Mouse (Mus musculus) liver, embryonic 11.5 days (tissue): ENCODE data around the gene Gm3047. TPM values are rescaled to one million over a fixed set of nuclear protein-coding genes. Genes with fewer than 3 reads are reported as not detected.
"Not testable (repeated sequence)": the region's sequence is repeated elsewhere in the genome, so short reads cannot be mapped to it uniquely, and the experiment has no call there.

ENCODE experiments used
- ATAC-seq: fragments of 200-750 bp; cut with Nextera tagmentation; replicated peaks from 2 replicates; pipeline ENCODE4 v1.8.0; 2017; ENCODE audit warnings: moderate number of reproducible peaks, mild to moderate bottlenecking, moderate TSS enrichment, moderate library complexity; ENCODE audit not compliant: low FRiP score
- DNase-seq: peaks from one replicate; pipeline ENCODE4 v3.0.0-alpha.2; 2017; ENCODE audit warnings: low spot score
- H3K27ac ChIP-seq: fragments of 300-500 bp; sonication (generic); 2 replicates; pipeline ENCODE4 v1.5.1; 2014; ENCODE audit warnings: mild to moderate bottlenecking, low read depth, low read length, control low read depth
- H3K27me3 ChIP-seq: fragments of 300-500 bp; sonication (generic); replicated peaks from 2 replicates; pipeline ENCODE4 v1.6.1; 2014; ENCODE audit warnings: low read length, mixed read lengths; ENCODE audit not compliant: control insufficient read depth, insufficient read depth
- H3K36me3 ChIP-seq: fragments of 300-500 bp; sonication (generic); 2 replicates; pipeline ENCODE4 v1.6.1; 2014; ENCODE audit warnings: mild to moderate bottlenecking, low read length, moderate library complexity, mixed read lengths; ENCODE audit not compliant: control insufficient read depth, insufficient read depth
- H3K4me1 ChIP-seq: fragments of 300-500 bp; sonication (generic); replicated peaks from 2 replicates; pipeline ENCODE4 v1.6.1; 2014; ENCODE audit warnings: low read length, mixed read lengths; ENCODE audit not compliant: control insufficient read depth, insufficient read depth
- H3K4me2 ChIP-seq: fragments of 300-500 bp; sonication (generic); 2 replicates; pipeline ENCODE4 v1.6.1; 2014; ENCODE audit warnings: mild to moderate bottlenecking, control low read depth, moderate library complexity
- H3K4me3 ChIP-seq: fragments of 300-500 bp; sonication (generic); 2 replicates; pipeline ENCODE4 v1.5.1; 2014; ENCODE audit warnings: low read depth, low read length, control low read depth
- H3K9ac ChIP-seq: fragments of 300-500 bp; sonication (generic); 2 replicates; pipeline ENCODE4 v1.6.1; 2014; ENCODE audit warnings: low read depth, low read length, control low read depth
- H3K9me3 ChIP-seq: fragments of 300-500 bp; sonication (generic); 2 replicates; pipeline ENCODE4 v1.6.1; 2016; ENCODE audit warnings: low read length, inconsistent platforms, mixed read lengths; ENCODE audit not compliant: control insufficient read depth
- WGBS: fragments of 180-500 bp; shearing (Covaris S2); extraction: QIAGEN DNeasy Blood & Tissue Kit; methylation state at CpG from one replicate; pipeline ENCODE4 v1.1.7; 2014; 5-methylcytosine and 5-hydroxymethylcytosine counted together
- polyA plus RNA-seq: library from polyadenylated mRNA; unstranded; fragments of >200 nt; fragmentation: Nextera tagmentation; extraction: Ambion mirVana; gene quantifications from 2 replicates; pipeline ENCODE4 v1.2.1, GENCODE M21; 2014

Gene Gm3047
- not detected in 2 replicates for polyA plus RNA-seq

- H3K9me3 ChIP-seq, H3K27me3 ChIP-seq, H3K4me1 ChIP-seq, H3K4me3 ChIP-seq, H3K36me3 ChIP-seq, H3K9ac ChIP-seq, H3K27ac ChIP-seq, ATAC-seq, DNase-seq, H3K4me2 ChIP-seq: not testable (repeated sequence)
- WGBS, result no CpG with 5 or more reads among the region's 2 CpGs
These were observed at the start of gene Gm3047 for GRCm38 (mm10) chr14:4555105-4555504. TSS of gene Gm3047 (plus strand) at chr14:4555405.

Other genes with a start within 250 kb of the Gm3047 start
- gene Gm3149, start 238.1 kb upstream of the Gm3047 start, polyA plus RNA-seq, result not detected in 2 replicates
- not detected in 2 replicates for gene 2610042L04Rik, start 220.6 kb upstream of the Gm3047 start, polyA plus RNA-seq
- gene Gm3159, start 157.9 kb upstream of the Gm3047 start, polyA plus RNA-seq, result not detected in 2 replicates
- gene Gm3164, start 140.0 kb upstream of the Gm3047 start, polyA plus RNA-seq, result not detected in 2 replicates
- gene Gm3173, start 124.4 kb upstream of the Gm3047 start, polyA plus RNA-seq, result not detected in 2 replicates
- gene Gm3182, start 73.7 kb upstream of the Gm3047 start, polyA plus RNA-seq, result not detected in 2 replicates
- not detected in 2 replicates for gene Gm8159, start 76.9 kb downstream of the Gm3047 start, polyA plus RNA-seq
- not detected in 2 replicates for gene Gm3239, start 108.8 kb downstream of the Gm3047 start, polyA plus RNA-seq
- gene Gm7876, start 153.8 kb downstream of the Gm3047 start, polyA plus RNA-seq, result not detected in 2 replicates
- gene Gm3252, start 171.4 kb downstream of the Gm3047 start, polyA plus RNA-seq, result not detected in 2 replicates
- not detected in 2 replicates for gene Gm9602, start 220.9 kb downstream of the Gm3047 start, polyA plus RNA-seq